Mouse (Mus musculus): Measurements from ENCODE around the gene Cldn12. TPM values are rescaled to one million over a fixed set of nuclear protein-coding genes. Genes with fewer than 3 reads are reported as not detected.

Gene Cldn12
- polyA plus RNA-seq (2012; rRNA removed; ENCODE audit: low replicate concordance), result 10.1 and 14.1 TPM in 2 replicates

GRCm38 (mm10) chr5:5514196-5515076 lies at the start of gene Cldn12:
Gene Cldn12, minus strand, starts transcription at chr5:5514958.

GRCm38 (mm10) chr5:5559079-5559740 lies 44.5 kb upstream of the Cldn12 start, which contains the start of gene Gtpbp10:
Gene Gtpbp10, minus strand, starts transcription at chr5:5559538.

GRCm38 (mm10) chr5:5479043-5479442 lies 35.7 kb downstream of the Cldn12 start, which contains the start of gene 1700015F17Rik:
Gene 1700015F17Rik, minus strand, starts transcription at chr5:5479143.

Other genes starting within 250 kb of the Cldn12 start
- gene Cdk14, start 94.6 kb downstream of the Cldn12 start, polyA plus RNA-seq (2012; rRNA removed; ENCODE audit: low replicate concordance), result 0.19 and 0.36 TPM in 2 replicates
- not detected in 2 replicates for gene 1700015F17Rik, start 35.8 kb downstream of the Cldn12 start, polyA plus RNA-seq (2012; rRNA removed; ENCODE audit: low replicate concordance)
- gene Gtpbp10, start 44.6 kb upstream of the Cldn12 start, polyA plus RNA-seq (2012; rRNA removed; ENCODE audit: low replicate concordance), result 0.12 and 0.90 TPM in 2 replicates
- gene Gm8773, start 58.8 kb upstream of the Cldn12 start, polyA plus RNA-seq (2012; rRNA removed; ENCODE audit: low replicate concordance), result 0.37 TPM in 1 of 2 replicates, not detected in the other
- gene Cfap69, start 149.3 kb upstream of the Cldn12 start, polyA plus RNA-seq (2012; rRNA removed; ENCODE audit: low replicate concordance), result 0.26 and 0.64 TPM in 2 replicates
- 0.98 and 3.6 TPM in 2 replicates for gene Steap2, start 179.6 kb upstream of the Cldn12 start, polyA plus RNA-seq (2012; rRNA removed; ENCODE audit: low replicate concordance)
- gene Steap1, start 234.4 kb upstream of the Cldn12 start, polyA plus RNA-seq (2012; rRNA removed; ENCODE audit: low replicate concordance), result 0.11 and 0.85 TPM in 2 replicates